ENCODE assay signal across 13 mouse cellular contexts in the genomic region with DNA sequence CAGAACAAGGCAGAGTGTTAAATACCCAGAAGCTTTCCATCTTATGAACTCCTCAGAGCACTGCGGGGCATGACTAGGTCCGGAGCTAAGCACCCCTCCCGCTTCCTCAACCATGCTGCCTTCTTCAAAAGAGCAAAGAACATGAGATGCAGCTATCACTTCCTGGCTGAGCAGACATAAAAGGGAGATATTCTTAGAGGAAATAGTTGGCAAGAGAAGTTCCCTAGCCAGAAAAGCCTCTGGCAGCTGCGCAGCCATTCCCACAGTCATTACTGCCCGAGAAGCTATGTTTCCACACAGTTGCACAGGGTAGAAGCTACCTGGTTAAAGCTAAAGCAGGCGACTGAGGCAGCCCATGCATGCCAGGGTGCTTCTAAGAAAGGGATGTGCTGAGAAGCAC. TPM values are rescaled to one million over a fixed set of nuclear protein-coding genes. Genes with fewer than 3 reads are reported as not detected.
DNase-seq lines count a peak whose midpoint lies in the region; ATAC-seq and TF ChIP-seq lines count a peak whose summit lies in the region.
"Had no signal": no experiment of that assay in that cellular context is flagged by ENCODE, and none has a peak within 500 bp of the region (broad histone marks: within the 10 kb centered on the region; RNA-seq: fewer than 3 reads in every experiment).

No protein-coding gene starts in this region.

- H3K9ac ChIP-seq in heart, postnatal 0 days (replicated peaks; ENCODE audit: low read depth, low read length) = no peak overlapping the region
- no peak overlapping the region for H3K9ac ChIP-seq in heart, embryonic 12.5 days
- H3K9ac ChIP-seq: forebrain, postnatal 0 days; hindbrain, embryonic 15.5 days; liver, embryonic 12.5 days had no signal

- H3K4me3 ChIP-seq in heart, postnatal 0 days (ENCODE audit: low read depth, low read length) = peak overlapping the region; percentile 8; the same call in 1 of the 2 replicates
- no peak overlapping the region for H3K4me3 ChIP-seq in heart, embryonic 12.5 days
- H3K4me3 ChIP-seq: hindbrain, embryonic 15.5 days; left cerebral cortex, adult 2 months; liver, embryonic 12.5 days had no signal

- peaks cover 36% of the 10 kb centered on the region for H3K4me1 ChIP-seq in heart, postnatal 0 days (ENCODE audit: control insufficient read depth, insufficient read depth)
- peaks cover 39% of the 10 kb centered on the region for H3K4me1 ChIP-seq in heart, embryonic 12.5 days (replicated peaks)
- H3K4me1 ChIP-seq: hindbrain, embryonic 15.5 days had no signal

- WGBS in heart, postnatal 0 days = 35% methylated on average over 6 of the region's 6 CpGs
- WGBS in heart, embryonic 12.5 days = 54% methylated on average over 6 of the region's 6 CpGs

- peak overlapping the region; percentile 32; the same call in 1 of the 2 replicates for H3K4me2 ChIP-seq in heart, postnatal 0 days (ENCODE audit: low read depth, low read length)
- no peak overlapping the region for H3K4me2 ChIP-seq in heart, embryonic 12.5 days
- H3K4me2 ChIP-seq: hindbrain, embryonic 15.5 days; liver, embryonic 12.5 days had no signal

- H3K27ac ChIP-seq in heart, postnatal 0 days (ENCODE audit: low read depth) = peak overlapping the region; percentile 38
- H3K27ac ChIP-seq in heart, embryonic 12.5 days (ENCODE audit: poor library complexity, severe bottlenecking) = no peak overlapping the region; the same call in 1 of the 2 replicates
- H3K27ac ChIP-seq: hindbrain, embryonic 15.5 days; left cerebral cortex, adult 2 months; liver, embryonic 12.5 days had no signal

- TF ChIP-seq EP300 in heart, postnatal 0 days (IDR thresholded peaks at IDR 0.05; ENCODE audit: low read depth) = no peak

- no peak for ATAC-seq in heart, postnatal 0 days (ENCODE audit: insufficient read depth, low read depth)
- no peak for ATAC-seq in heart, embryonic 12.5 days (ENCODE audit: insufficient number of reproducible peaks, low FRiP score)
- peak; percentile 59 for ATAC-seq in common myeloid progenitor, adult 5-6 weeks (replicated peaks; ENCODE audit: low read depth, poor library complexity, severe bottlenecking)
- ATAC-seq: forebrain, postnatal 0 days; liver, embryonic 12.5 days had no signal

- H3K27me3 ChIP-seq in heart, postnatal 0 days (ENCODE audit: control insufficient read depth, insufficient read depth, low read length) = no peaks in the 10 kb centered on the region
- H3K27me3 ChIP-seq in heart, embryonic 12.5 days (replicated peaks) = no peaks in the 10 kb centered on the region
- H3K27me3 ChIP-seq: hindbrain, embryonic 15.5 days had no signal

- H3K36me3 ChIP-seq in heart, postnatal 0 days (replicated peaks; ENCODE audit: control insufficient read depth, insufficient read depth, low read length) = no peaks in the 10 kb centered on the region; the same call in 1 of the 2 replicates
- H3K36me3 ChIP-seq in heart, embryonic 12.5 days = no peaks in the 10 kb centered on the region
- H3K36me3 ChIP-seq: hindbrain, embryonic 15.5 days; liver, embryonic 12.5 days had no signal

- TF ChIP-seq CTCF in heart, postnatal 0 days (IDR thresholded peaks at IDR 0.05; ENCODE audit: low read depth) = no peak

- H3K9me3 ChIP-seq in heart, postnatal 0 days (replicated peaks; ENCODE audit: control insufficient read depth, low read length) = no peaks in the 10 kb centered on the region
- H3K9me3 ChIP-seq in heart, embryonic 12.5 days (replicated peaks) = no peaks in the 10 kb centered on the region
- H3K9me3 ChIP-seq: hindbrain, embryonic 15.5 days; liver, embryonic 12.5 days had no signal

- no peak for DNase-seq in heart, postnatal 0 days (ENCODE audit: low spot score)
- peak; percentile 18 to 26 for DNase-seq in CD8-positive naive resting alpha-beta T cell, adult 2 months (ENCODE audit: low read depth in 2 of 2, low spot score in 2 of 2)
- peak; percentile 32 for DNase-seq in skeletal muscle tissue, adult 2 months (ENCODE audit: low read depth, low spot score)
- no peak for DNase-seq in ovary, postnatal 36 days (ENCODE audit: low spot score)
- DNase-seq in urinary bladder, postnatal 4 days (ENCODE audit: low spot score in 2 of 2) = no peak
- DNase-seq in cerebellum, adult 8-10 months = no peak
- DNase-seq: forebrain, postnatal 0 days; kidney, postnatal 10 days had no signal

RNA-seq across cellular contexts. Expression of gene Itpr2, which starts 20.6 kb away (rescaled TPM):
- 51.4 and 59.5 TPM in 2 replicates for total RNA-seq in heart, postnatal 0 days (2014; rRNA removed; ENCODE audit: low replicate concordance)
- polyA plus RNA-seq in heart, postnatal 0 days (2015; fragmentation: Nextera tagmentation; extraction: Ambion mirVana) = 24.2 and 26.5 TPM in 2 replicates
- polyA plus RNA-seq in heart, embryonic 12.5 days (2016; fragmentation: Nextera tagmentation; extraction: Ambion mirVana) = 32.4 and 40.7 TPM in 2 replicates
- total RNA-seq in common myeloid progenitor, adult 5-6 weeks (2017) = 16.3 and 18.5 TPM in 2 replicates

Comparison
In these comparisons a context has a peak if more than half of its experiments do, and no peak if none do; other contexts are left out.
1. DNase-seq: peak in CD8-positive naive resting alpha-beta T cell, adult 2 months (2 of 2) and skeletal muscle tissue, adult 2 months (single experiment); none in heart, postnatal 0 days (single experiment), ovary, postnatal 36 days (single experiment), urinary bladder, postnatal 4 days (0 of 2) and cerebellum, adult 8-10 months (single experiment).